Mouse (Mus musculus) forebrain, postnatal 0 days (tissue): Measurements from ENCODE around the gene Tmem26. TPM values are rescaled to one million over a fixed set of nuclear protein-coding genes. Genes with fewer than 3 reads are reported as not detected.

ENCODE experiments used
- ATAC-seq: fragments of 200-750 bp; cut with Nextera tagmentation; 2 replicates; pipeline ENCODE4 v1.8.0; 2017; ENCODE audit warnings: mild to moderate bottlenecking, moderate library complexity
- DNase-seq: peaks from one replicate; pipeline ENCODE4 v3.0.0-alpha.2; 2015
- H3K27ac ChIP-seq: fragments of 300-500 bp; sonication (generic); 2 replicates; pipeline ENCODE4 v1.5.1; 2014; ENCODE audit warnings: low read depth, mild to moderate bottlenecking, antibody characterized with exemption, low read length, moderate library complexity, mixed read lengths
- H3K27me3 ChIP-seq: fragments of 300-500 bp; sonication (generic); 2 replicates; pipeline ENCODE4 v1.6.1; 2014; ENCODE audit warnings: mild to moderate bottlenecking, low read length, mixed read lengths; ENCODE audit not compliant: insufficient read depth
- H3K36me3 ChIP-seq: fragments of 300-500 bp; sonication (generic); 2 replicates; pipeline ENCODE4 v1.6.1; 2014; ENCODE audit warnings: mild to moderate bottlenecking, moderate library complexity; ENCODE audit not compliant: insufficient read depth
- H3K4me1 ChIP-seq: fragments of 300-500 bp; sonication (generic); 2 replicates; pipeline ENCODE4 v1.6.1; 2014; ENCODE audit warnings: antibody characterized with exemption; ENCODE audit not compliant: insufficient read depth
- H3K4me2 ChIP-seq: fragments of 300-500 bp; sonication (generic); 2 replicates; pipeline ENCODE4 v1.6.1; 2014; ENCODE audit warnings: low read depth, mild to moderate bottlenecking, moderate library complexity
- H3K4me3 ChIP-seq: fragments of 300-500 bp; sonication (generic); 2 replicates; pipeline ENCODE4 v1.5.1; 2014; ENCODE audit warnings: low read depth, low read length, mixed read lengths
- H3K9ac ChIP-seq: fragments of 300-500 bp; sonication (generic); 2 replicates; pipeline ENCODE4 v1.6.1; 2014; ENCODE audit warnings: mild to moderate bottlenecking
- H3K9me3 ChIP-seq: fragments of 300-500 bp; sonication (generic); 2 replicates; pipeline ENCODE4 v1.6.1; 2016; ENCODE audit warnings: low read length
- CTCF ChIP-seq: sonication (generic); IDR thresholded peaks from 2 replicates; pipeline ENCODE4 v1.5.1; 2016; ENCODE audit warnings: antibody characterized with exemption, control low read depth, low read depth
- WGBS: fragments of 180-500 bp; shearing (Covaris S2); extraction: QIAGEN DNeasy Blood & Tissue Kit; methylation state at CpG from one replicate; pipeline ENCODE4 v1.1.7; 2014; 5-methylcytosine and 5-hydroxymethylcytosine counted together
- polyA plus RNA-seq: library from polyadenylated mRNA; unstranded; fragments of >200 nt; fragmentation: Nextera tagmentation; extraction: Ambion mirVana; gene quantifications from 2 replicates; pipeline ENCODE4 v1.2.1, GENCODE M21; 2015
- total RNA-seq: library from RNA; depleted of rRNA; stranded (reverse); fragments of >200 nt; gene quantifications from 2 replicates; pipeline ENCODE4 v1.2.3, GENCODE M21; 2014

Tmem26 gene
- total and polyA plus RNA-seq, 2 experiments from 2014 or later: 3.8 to 6.1 TPM

- H3K27me3 ChIP-seq: no peaks in the 10 kb centered on the region
- DNase-seq (no peak), ATAC-seq (no peak)
- no peaks in the 10 kb centered on the region for H3K4me1 ChIP-seq
- no peak overlapping the region for H3K9ac ChIP-seq
- H3K4me3 ChIP-seq: no peak overlapping the region
- TF ChIP-seq CTCF: no peak
- no peak overlapping the region for H3K4me2 ChIP-seq
- no peaks in the 10 kb centered on the region for H3K36me3 ChIP-seq
- no peaks in the 10 kb centered on the region for H3K9me3 ChIP-seq
- 85% methylated on average over 7 of the region's 7 CpGs for WGBS
- no peak overlapping the region for H3K27ac ChIP-seq
These were observed 27.5 kb downstream of the Tmem26 start for GRCm38 (mm10) chr10:68750921-68751320.

GRCm38 (mm10) chr10:68759238-68759637, 35.8 kb downstream of the Tmem26 start:
- Histone ChIP-seq H3K36me3 (no peaks in the 10 kb centered on the region), H3K4me3 (no peak overlapping the region), H3K27ac (no peak overlapping the region), H3K4me1 (no peaks in the 10 kb centered on the region), H3K9ac (no peak overlapping the region), H3K27me3 (no peaks in the 10 kb centered on the region), H3K9me3 (no peaks in the 10 kb centered on the region), H3K4me2 (no peak overlapping the region)
- peak; percentile 37 for TF ChIP-seq CTCF
- DNase-seq (peak; percentile 28), ATAC-seq (no peak)
- 50% methylated on average over 5 of the region's 5 CpGs for WGBS

- TF ChIP-seq CTCF: no peak
- Histone ChIP-seq H3K36me3 (no peaks in the 10 kb centered on the region), H3K9me3 (no peaks in the 10 kb centered on the region), H3K9ac (no peak overlapping the region), H3K4me2 (no peak overlapping the region), H3K27me3 (no peaks in the 10 kb centered on the region), H3K27ac (no peak overlapping the region), H3K4me1 (no peaks in the 10 kb centered on the region), H3K4me3 (no peak overlapping the region)
- DNase-seq: no peak
- no peak for ATAC-seq
- WGBS: 32% methylated on average over 7 of the region's 7 CpGs
These were observed 36.3 kb downstream of the Tmem26 start for GRCm38 (mm10) chr10:68759789-68760188.

GRCm38 (mm10) chr10:68781067-68781868, 57.8 kb downstream of the Tmem26 start:
- Histone ChIP-seq H3K4me3 (no peak overlapping the region), H3K4me2 (no peak overlapping the region), H3K4me1 (no peaks in the 10 kb centered on the region), H3K9ac (no peak overlapping the region), H3K27me3 (no peaks in the 10 kb centered on the region), H3K36me3 (no peaks in the 10 kb centered on the region), H3K9me3 (no peaks in the 10 kb centered on the region), H3K27ac (no peak overlapping the region)
- no peak for TF ChIP-seq CTCF
- WGBS: 77% methylated on average over 9 of the region's 9 CpGs
- DNase-seq (no peak), ATAC-seq (no peak)

GRCm38 (mm10) chr10:68782724-68783123, 59.3 kb downstream of the Tmem26 start:
- no peak overlapping the region for H3K4me3 ChIP-seq
- no peak overlapping the region for H3K27ac ChIP-seq
- DNase-seq (no peak), ATAC-seq (no peak)
- no peaks in the 10 kb centered on the region for H3K27me3 ChIP-seq
- TF ChIP-seq CTCF: no peak
- H3K9ac ChIP-seq: no peak overlapping the region
- H3K9me3 ChIP-seq: no peaks in the 10 kb centered on the region
- H3K36me3 ChIP-seq: no peaks in the 10 kb centered on the region
- H3K4me2 ChIP-seq: no peak overlapping the region
- WGBS: 93% methylated on average over 6 of the region's 6 CpGs
- H3K4me1 ChIP-seq: no peaks in the 10 kb centered on the region

GRCm38 (mm10) chr10:68783856-68784255, 60.4 kb downstream of the Tmem26 start:
- Histone ChIP-seq H3K4me2 (no peak overlapping the region), H3K27ac (no peak overlapping the region), H3K9ac (no peak overlapping the region), H3K4me3 (no peak overlapping the region), H3K4me1 (no peaks in the 10 kb centered on the region), H3K9me3 (no peaks in the 10 kb centered on the region), H3K27me3 (no peaks in the 10 kb centered on the region), H3K36me3 (no peaks in the 10 kb centered on the region)
- TF ChIP-seq CTCF: no peak
- ATAC-seq (no peak), DNase-seq (no peak)
- WGBS: 93% methylated on average over 2 of the region's 2 CpGs

GRCm38 (mm10) chr10:68784463-68784862, 61.0 kb downstream of the Tmem26 start:
- Histone ChIP-seq H3K4me3 (no peak overlapping the region), H3K4me1 (no peaks in the 10 kb centered on the region), H3K9me3 (no peaks in the 10 kb centered on the region), H3K36me3 (no peaks in the 10 kb centered on the region), H3K4me2 (no peak overlapping the region), H3K9ac (no peak overlapping the region), H3K27ac (no peak overlapping the region), H3K27me3 (no peaks in the 10 kb centered on the region)
- ATAC-seq: no peak
- no peak for DNase-seq
- no peak for TF ChIP-seq CTCF
- WGBS: 93% methylated on average over 1 of the region's 1 CpGs
